Mouse (Mus musculus) heart, postnatal 0 days (tissue): ENCODE data around the gene Adamtsl1.

Experiments
- CTCF ChIP-seq: IDR thresholded peaks from 2 replicates; pipeline ENCODE4 v1.5.1; 2016; ENCODE audit warnings: antibody characterized with exemption, control low read depth, low read depth
- EP300 ChIP-seq: IDR thresholded peaks from 2 replicates; pipeline ENCODE4 v1.6.1; 2016; ENCODE audit warnings: antibody characterized with exemption, low read depth

GRCm38 (mm10) chr4:86119067-86119466 is 605.1 kb downstream of the Adamtsl1 start:
- TF ChIP-seq CTCF (no peak), EP300 (no peak)
